Mouse (Mus musculus): ENCODE measurements around the gene Dennd1b. TPM values are rescaled to one million over a fixed set of nuclear protein-coding genes. Genes with fewer than 3 reads are reported as not detected.

Dennd1b gene
- total and polyA plus RNA-seq, 2 experiments from 2014 or later: 8.9 to 19.8 TPM

GRCm38 (mm10) chr1:138939579-138940139 lies 23.6 kb upstream of the Dennd1b start:
- Histone ChIP-seq H3K36me3 (ENCODE audit: insufficient read depth, low read length) (no peaks in the 10 kb centered on the region), H3K4me1 (ENCODE audit: insufficient read depth, low read length) (no peaks in the 10 kb centered on the region), H3K27ac (ENCODE audit: low read depth, low read length) (no peak overlapping the region), H3K27me3 (ENCODE audit: insufficient read depth, low read length) (no peaks in the 10 kb centered on the region), H3K4me2 (ENCODE audit: low read depth, low read length, poor library complexity, severe bottlenecking) (no peak overlapping the region), H3K4me3 (ENCODE audit: low read depth, low read length) (no peak overlapping the region), H3K9me3 (ENCODE audit: low read length) (no peaks in the 10 kb centered on the region), H3K9ac (replicated peaks; ENCODE audit: low read length, poor library complexity, severe bottlenecking) (no peak overlapping the region)
- no peak for TF ChIP-seq CTCF (IDR thresholded peaks at IDR 0.05)
- WGBS: 78% methylated on average over 6 of the region's 6 CpGs
- no peak for ATAC-seq (ENCODE audit: low FRiP score)
- no peak for DNase-seq (ENCODE audit: low spot score)

DNA sequence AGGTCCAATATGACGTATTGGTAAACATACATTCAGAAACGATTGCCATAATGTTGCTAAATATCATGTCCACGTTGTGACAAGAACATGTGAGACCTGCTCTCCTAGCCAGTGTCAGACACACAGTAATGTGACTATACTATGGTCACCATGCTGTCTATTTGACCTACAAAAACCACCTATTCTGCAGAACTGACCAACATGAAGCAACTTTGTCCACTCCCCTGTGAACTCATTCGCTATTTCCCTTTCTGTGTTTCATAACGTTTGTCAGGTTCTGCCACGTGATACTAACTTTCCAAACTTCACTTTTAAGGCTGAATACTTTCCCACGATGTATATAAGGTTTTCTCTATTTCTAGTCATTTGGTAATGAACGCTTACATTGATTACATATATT lies 22.8 kb upstream of the Dennd1b start:
- ATAC-seq (ENCODE audit: low FRiP score) (no peak), DNase-seq (ENCODE audit: low spot score) (no peak)
- Histone ChIP-seq H3K27me3 (ENCODE audit: insufficient read depth, low read length) (no peaks in the 10 kb centered on the region), H3K4me1 (ENCODE audit: insufficient read depth, low read length) (no peaks in the 10 kb centered on the region), H3K4me2 (ENCODE audit: low read depth, low read length, poor library complexity, severe bottlenecking) (no peak overlapping the region), H3K36me3 (ENCODE audit: insufficient read depth, low read length) (no peaks in the 10 kb centered on the region), H3K27ac (ENCODE audit: low read depth, low read length) (no peak overlapping the region), H3K4me3 (ENCODE audit: low read depth, low read length) (no peak overlapping the region), H3K9ac (replicated peaks; ENCODE audit: low read length, poor library complexity, severe bottlenecking) (no peak overlapping the region), H3K9me3 (ENCODE audit: low read length) (no peaks in the 10 kb centered on the region)
- 91% methylated on average over 8 of the region's 8 CpGs for WGBS
- no peak for TF ChIP-seq CTCF (IDR thresholded peaks at IDR 0.05)

DNA sequence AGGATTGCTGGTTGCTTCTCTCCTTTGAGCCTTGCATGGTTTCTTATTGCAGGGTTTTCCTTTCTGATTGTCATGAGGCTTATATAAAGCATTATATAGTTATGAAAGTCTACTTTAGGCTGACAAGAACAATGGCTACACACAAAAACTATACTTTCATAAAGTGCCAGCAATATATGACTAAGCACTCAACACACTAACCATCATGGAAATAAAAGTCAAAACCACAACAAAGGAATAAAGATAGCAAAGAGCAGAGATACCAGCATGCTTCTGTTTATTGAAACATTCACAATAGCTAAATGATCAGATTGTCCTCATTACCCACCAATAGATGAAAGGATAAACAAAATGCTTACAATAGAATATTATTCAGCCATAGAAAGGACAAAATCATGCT lies 11.1 kb upstream of the Dennd1b start:
- Histone ChIP-seq H3K4me3 (ENCODE audit: low read depth, low read length) (no peak overlapping the region), H3K9me3 (ENCODE audit: low read length) (no peaks in the 10 kb centered on the region), H3K4me2 (ENCODE audit: low read depth, low read length, poor library complexity, severe bottlenecking) (no peak overlapping the region), H3K36me3 (ENCODE audit: insufficient read depth, low read length) (no peaks in the 10 kb centered on the region), H3K9ac (replicated peaks; ENCODE audit: low read length, poor library complexity, severe bottlenecking) (no peak overlapping the region), H3K4me1 (ENCODE audit: insufficient read depth, low read length) (no peaks in the 10 kb centered on the region), H3K27me3 (ENCODE audit: insufficient read depth, low read length) (no peaks in the 10 kb centered on the region), H3K27ac (ENCODE audit: low read depth, low read length) (no peak overlapping the region)
- no peak for ATAC-seq (ENCODE audit: low FRiP score)
- no peak for TF ChIP-seq CTCF (IDR thresholded peaks at IDR 0.05)
- DNase-seq (ENCODE audit: low spot score): no peak

- DNase-seq (ENCODE audit: low spot score): no peak
- no peak for ATAC-seq (ENCODE audit: low FRiP score)
- Histone ChIP-seq H3K9ac (replicated peaks; ENCODE audit: low read length, poor library complexity, severe bottlenecking) (no peak overlapping the region), H3K27ac (ENCODE audit: low read depth, low read length) (no peak overlapping the region), H3K4me1 (ENCODE audit: insufficient read depth, low read length) (no peaks in the 10 kb centered on the region), H3K4me3 (ENCODE audit: low read depth, low read length) (no peak overlapping the region), H3K36me3 (ENCODE audit: insufficient read depth, low read length) (no peaks in the 10 kb centered on the region), H3K9me3 (ENCODE audit: low read length) (no peaks in the 10 kb centered on the region), H3K4me2 (ENCODE audit: low read depth, low read length, poor library complexity, severe bottlenecking) (no peak overlapping the region), H3K27me3 (ENCODE audit: insufficient read depth, low read length) (no peaks in the 10 kb centered on the region)
- 86% methylated on average over 5 of the region's 5 CpGs for WGBS
- TF ChIP-seq CTCF (IDR thresholded peaks at IDR 0.05): no peak
These were observed 8.3 kb upstream of the Dennd1b start for GRCm38 (mm10) chr1:138954978-138955377.

GRCm38 (mm10) chr1:138955455-138955854 lies 7.8 kb upstream of the Dennd1b start:
- Histone ChIP-seq H3K36me3 (ENCODE audit: insufficient read depth, low read length) (no peaks in the 10 kb centered on the region), H3K9ac (replicated peaks; ENCODE audit: low read length, poor library complexity, severe bottlenecking) (no peak overlapping the region), H3K27ac (ENCODE audit: low read depth, low read length) (no peak overlapping the region), H3K4me1 (ENCODE audit: insufficient read depth, low read length) (no peaks in the 10 kb centered on the region), H3K27me3 (ENCODE audit: insufficient read depth, low read length) (no peaks in the 10 kb centered on the region), H3K4me2 (ENCODE audit: low read depth, low read length, poor library complexity, severe bottlenecking) (no peak overlapping the region), H3K4me3 (ENCODE audit: low read depth, low read length) (no peak overlapping the region), H3K9me3 (ENCODE audit: low read length) (no peaks in the 10 kb centered on the region)
- WGBS: 94% methylated on average over 4 of the region's 4 CpGs
- ATAC-seq (ENCODE audit: low FRiP score): no peak
- no peak for TF ChIP-seq CTCF (IDR thresholded peaks at IDR 0.05)
- no peak for DNase-seq (ENCODE audit: low spot score)

DNA sequence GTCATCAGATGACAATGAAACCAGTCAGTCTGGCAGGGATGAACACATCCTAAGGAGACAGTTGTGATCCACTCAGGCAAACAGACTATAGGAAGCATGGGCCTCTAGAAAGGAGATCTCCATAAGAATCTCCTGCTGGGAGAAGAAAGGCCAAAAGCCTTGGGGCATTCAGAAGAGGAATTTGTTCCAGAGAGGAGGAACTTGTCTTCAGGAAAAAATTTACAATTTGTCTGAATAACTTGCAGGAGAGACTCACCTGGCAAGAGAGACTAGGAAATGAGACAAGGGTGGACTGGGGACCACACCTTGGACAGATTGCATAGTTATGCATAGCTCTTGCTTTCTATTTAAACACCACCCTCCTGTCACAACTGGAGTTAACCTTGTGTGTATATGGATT lies 6.7 kb upstream of the Dennd1b start:
- DNase-seq (ENCODE audit: low spot score) (no peak), ATAC-seq (ENCODE audit: low FRiP score) (no peak)
- Histone ChIP-seq H3K9me3 (ENCODE audit: low read length) (no peaks in the 10 kb centered on the region), H3K27ac (ENCODE audit: low read depth, low read length) (no peak overlapping the region), H3K9ac (replicated peaks; ENCODE audit: low read length, poor library complexity, severe bottlenecking) (no peak overlapping the region), H3K4me2 (ENCODE audit: low read depth, low read length, poor library complexity, severe bottlenecking) (no peak overlapping the region), H3K4me3 (ENCODE audit: low read depth, low read length) (no peak overlapping the region), H3K36me3 (ENCODE audit: insufficient read depth, low read length) (no peaks in the 10 kb centered on the region), H3K4me1 (ENCODE audit: insufficient read depth, low read length) (no peaks in the 10 kb centered on the region), H3K27me3 (ENCODE audit: insufficient read depth, low read length) (no peaks in the 10 kb centered on the region)
- no peak for TF ChIP-seq CTCF (IDR thresholded peaks at IDR 0.05)

Measured in midbrain, postnatal 0 days (tissue).